Mouse (Mus musculus) gonadal fat pad, adult 2 months (tissue): ENCODE data around the gene Agtr1a. TPM values are rescaled to one million over a fixed set of nuclear protein-coding genes. Genes with fewer than 3 reads are reported as not detected.

Experiments
- DNase-seq: peaks from one replicate; pipeline ENCODE4 v3.0.0-alpha.2; 2012; ENCODE audit warnings: low read depth
- polyA plus RNA-seq: library from polyadenylated mRNA; depleted of rRNA; stranded (reverse); fragments of >200 nt; gene quantifications from 2 replicates; pipeline ENCODE4 v1.2.3, GENCODE M21; 2012; rRNA removed

The Agtr1a gene
- polyA plus RNA-seq, 1 experiment, result 10.9 TPM

- no peak for DNase-seq
Observed at GRCm38 (mm10) chr13:30362048-30362447, 25.8 kb downstream of the Agtr1a start.

- no peak for DNase-seq
Observed at GRCm38 (mm10) chr13:30364097-30364625, 27.9 kb downstream of the Agtr1a start.

GRCm38 (mm10) chr13:30364780-30365179, 28.5 kb downstream of the Agtr1a start:
- no peak for DNase-seq

GRCm38 (mm10) chr13:30365378-30365777, 29.1 kb downstream of the Agtr1a start:
- DNase-seq, result no peak

GRCm38 (mm10) chr13:30368116-30368515, 31.9 kb downstream of the Agtr1a start:
- DNase-seq, result no peak

GRCm38 (mm10) chr13:30368746-30369145, 32.5 kb downstream of the Agtr1a start:
- no peak for DNase-seq

- DNase-seq, result no peak
Observed at GRCm38 (mm10) chr13:30378868-30379267, 42.6 kb downstream of the Agtr1a start.

GRCm38 (mm10) chr13:30385183-30385582, 48.9 kb downstream of the Agtr1a start:
- no peak for DNase-seq

GRCm38 (mm10) chr13:30394123-30394522, 57.9 kb downstream of the Agtr1a start:
- no peak for DNase-seq

- DNase-seq, result no peak
Observed at GRCm38 (mm10) chr13:30396431-30396830, 60.2 kb downstream of the Agtr1a start.

GRCm38 (mm10) chr13:30398852-30399251, 62.6 kb downstream of the Agtr1a start:
- no peak for DNase-seq

- DNase-seq, result no peak
Observed at GRCm38 (mm10) chr13:30400621-30401020, 64.4 kb downstream of the Agtr1a start.

GRCm38 (mm10) chr13:30403874-30404273, 67.6 kb downstream of the Agtr1a start:
- no peak for DNase-seq

- no peak for DNase-seq
Observed at GRCm38 (mm10) chr13:30418611-30419010, 82.4 kb downstream of the Agtr1a start.

GRCm38 (mm10) chr13:30427008-30427407, 90.8 kb downstream of the Agtr1a start:
- DNase-seq, result no peak

GRCm38 (mm10) chr13:30427436-30427835, 91.2 kb downstream of the Agtr1a start:
- no peak for DNase-seq

Other genes starting within 250 kb of the Agtr1a start
- gene Mboat1, start 200.0 kb upstream of the Agtr1a start, polyA plus RNA-seq, result 38.4 and 62.9 TPM in 2 replicates
- gene Uqcrfs1, start 208.9 kb downstream of the Agtr1a start, polyA plus RNA-seq, result 123 and 126 TPM in 2 replicates